Mouse (Mus musculus) spleen, adult 2 months (tissue): ENCODE results near the gene Erf. TPM values are rescaled to one million over a fixed set of nuclear protein-coding genes. Genes with fewer than 3 reads are reported as not detected.
A peak's percentile ranks its signal among the peaks of the same experiment; 100 is the strongest.

ENCODE experiments used
- DNase-seq, 2 experiments: peaks; one replicate each; pipeline versions ENCODE4 v3.0.0 to v3.0.0-alpha.2; 2012 to 2021; ENCODE audit warnings: low spot score in 2 of 2, low read depth in 1 of 2
- H3K27ac ChIP-seq: fragments of 200-500 bp; 2 replicates; pipeline ENCODE4 v1.5.1; 2012; ENCODE audit warnings: low read length, inconsistent platforms; ENCODE audit not compliant: insufficient read depth
- H3K27me3 ChIP-seq: fragments of 200-500 bp; 2 replicates; pipeline ENCODE4 v1.6.1; 2012; ENCODE audit warnings: mild to moderate bottlenecking, moderate library complexity, low read length, inconsistent platforms; ENCODE audit not compliant: control insufficient read depth, insufficient read depth
- H3K36me3 ChIP-seq: fragments of 200-500 bp; 2 replicates; pipeline ENCODE4 v1.6.1; 2012; ENCODE audit warnings: mild to moderate bottlenecking, low read length, inconsistent platforms; ENCODE audit not compliant: control insufficient read depth, insufficient read depth
- H3K4me1 ChIP-seq: fragments of 200-500 bp; 2 replicates; pipeline ENCODE4 v1.6.1; 2011; ENCODE audit warnings: inconsistent platforms; ENCODE audit not compliant: control insufficient read depth, insufficient read depth, insufficient read length
- H3K4me3 ChIP-seq: fragments of 200-500 bp; 2 replicates; pipeline ENCODE4 v1.5.1; 2011; ENCODE audit warnings: mild to moderate bottlenecking, inconsistent platforms; ENCODE audit not compliant: insufficient read depth, insufficient read length; ENCODE audit errors: extremely low read depth
- CTCF ChIP-seq: fragments of 200-500 bp; IDR thresholded peaks from 2 replicates; pipeline ENCODE4 v1.5.1; 2011; ENCODE audit warnings: mild to moderate bottlenecking, inconsistent platforms; ENCODE audit not compliant: insufficient read depth, insufficient read length, insufficient replicate concordance; ENCODE audit errors: extremely low read depth
- POLR2A ChIP-seq: fragments of 200-500 bp; IDR thresholded peaks from 2 replicates; pipeline ENCODE4 v1.6.1; 2011; ENCODE audit warnings: low read depth, low read length, inconsistent platforms
- WGBS: fragments of 180-500 bp; shearing (Covaris S2); methylation state at CpG from one replicate; pipeline ENCODE4 v1.1.7; 2018; 5-methylcytosine and 5-hydroxymethylcytosine counted together
- polyA plus RNA-seq: library from polyadenylated mRNA; depleted of rRNA; stranded (reverse); fragments of >200 nt; gene quantifications from 2 replicates; pipeline ENCODE4 v1.2.3, GENCODE M21; 2012

Gene Erf
- polyA plus RNA-seq, 1 experiment: 17.2 TPM

- Histone ChIP-seq H3K36me3 (peaks cover 8% of the 10 kb centered on the region; the same call in 1 of the 2 replicates), H3K4me1 (peaks cover 4% of the 10 kb centered on the region; the same call in 1 of the 2 replicates), H3K4me3 (peak within 1 kb of the TSS; percentile 59), H3K27me3 (no peaks in the 10 kb centered on the region), H3K27ac (peak within 1 kb of the TSS; percentile 91)
- WGBS: under 1% methylated on average over 71 of the region's 76 CpGs
- no peak for TF ChIP-seq CTCF
- TF ChIP-seq POLR2A: peak; percentile 24; the same call in 1 of the 2 replicates
- peak; percentile 95 to 100 for DNase-seq
Measured at GRCm38 (mm10) chr7:25237249-25238014, 13.1 kb downstream of the Erf start, which contains the start of gene Gsk3a. TSS of gene Gsk3a (minus strand) at chr7:25237851.

- H3K36me3 ChIP-seq: peaks cover 24% of the 10 kb centered on the region
- no peak overlapping the region for H3K4me3 ChIP-seq
- H3K27ac ChIP-seq: no peak overlapping the region
- H3K4me1 ChIP-seq: peaks cover 4% of the 10 kb centered on the region; the same call in 1 of the 2 replicates
- DNase-seq: no peak
- 95% methylated on average over 5 of the region's 5 CpGs for WGBS
- no peak for TF ChIP-seq POLR2A
- no peaks in the 10 kb centered on the region for H3K27me3 ChIP-seq
Measured at GRCm38 (mm10) chr7:25235526-25235925, 15.0 kb downstream of the Erf start.

- 47% methylated on average over 2 of the region's 2 CpGs for WGBS
- Histone ChIP-seq H3K36me3 (peaks cover 39% of the 10 kb centered on the region), H3K27me3 (no peaks in the 10 kb centered on the region), H3K27ac (no peak overlapping the region), H3K4me3 (no peak overlapping the region), H3K4me1 (peaks cover 4% of the 10 kb centered on the region; the same call in 1 of the 2 replicates)
- no peak for DNase-seq
- TF ChIP-seq CTCF (no peak), POLR2A (no peak)
Measured at GRCm38 (mm10) chr7:25233061-25233460, 17.5 kb downstream of the Erf start.

- TF ChIP-seq CTCF (no peak), POLR2A (no peak)
- Histone ChIP-seq H3K36me3 (peaks cover 42% of the 10 kb centered on the region), H3K27me3 (no peaks in the 10 kb centered on the region), H3K27ac (no peak overlapping the region), H3K4me1 (peaks cover 4% of the 10 kb centered on the region; the same call in 1 of the 2 replicates), H3K4me3 (no peak overlapping the region)
- no peak for DNase-seq
- 58% methylated on average over 5 of the region's 5 CpGs for WGBS
Measured at GRCm38 (mm10) chr7:25232101-25232648, 18.4 kb downstream of the Erf start.

GRCm38 (mm10) chr7:25230690-25231285, 19.8 kb downstream of the Erf start:
- no peak for DNase-seq
- Histone ChIP-seq H3K4me1 (no peaks in the 10 kb centered on the region), H3K27me3 (no peaks in the 10 kb centered on the region), H3K4me3 (no peak overlapping the region), H3K36me3 (peaks cover 54% of the 10 kb centered on the region), H3K27ac (no peak overlapping the region)
- 81% methylated on average over 9 of the region's 9 CpGs for WGBS
- TF ChIP-seq CTCF: no peak
- no peak for TF ChIP-seq POLR2A

- WGBS: 96% methylated on average over 1 of the region's 1 CpGs
- TF ChIP-seq POLR2A (no peak), CTCF (no peak)
- H3K4me1 ChIP-seq: no peaks in the 10 kb centered on the region
- DNase-seq: no peak
- no peaks in the 10 kb centered on the region for H3K27me3 ChIP-seq
- H3K36me3 ChIP-seq: peaks cover 63% of the 10 kb centered on the region
- no peak overlapping the region for H3K4me3 ChIP-seq
- H3K27ac ChIP-seq: no peak overlapping the region
Measured at GRCm38 (mm10) chr7:25227523-25228300, 22.8 kb downstream of the Erf start.
